Mouse (Mus musculus) Patski (cell line): ENCODE results near the gene Cyp4a32. TPM values are rescaled to one million over a fixed set of nuclear protein-coding genes. Genes with fewer than 3 reads are reported as not detected.
"Not testable (repeated sequence)": the region's sequence is repeated elsewhere in the genome, so short reads cannot be mapped to it uniquely, and the experiment has no call there.

Source experiments
- ATAC-seq: fragments of 100-300 bp; one replicate; pipeline ENCODE4 v1.8.0; 2021
- CTCF ChIA-PET: fragments of 350-600 bp; sonication (Branson Sonifier 250); formaldehyde crosslinking; loops from one replicate; lab custom pipeline; 2022; ENCODE audit warnings: inconsistent platforms; lab: Charles Lee
- POLR2A ChIA-PET: fragments of 350-600 bp; sonication (Branson Sonifier 250); formaldehyde crosslinking; loops from one replicate; lab custom pipeline; 2022; ENCODE audit warnings: antibody characterized with exemption, inconsistent platforms; lab: Charles Lee
- DNase-seq: peaks from one replicate; pipeline ENCODE4 v3.0.0-alpha.2; 2011; ENCODE audit warnings: low read depth, low spot score
- H3K27me3 ChIP-seq: fragments of 371-371 bp; one replicate; pipeline ENCODE4 v1.5.1; 2021
- CTCF ChIP-seq: fragments of 100-300 bp; IDR thresholded peaks from one replicate; pipeline ENCODE4 v1.5.1; 2021
- in situ Hi-C: fragments of 300-500 bp; cut with MboI; formaldehyde crosslinking; loops from 3 replicates; pipeline ENCODE4 v1.11.1; 2018; ENCODE audit warnings: low pct_unique_long_range_greater_than_20kb, mixed read lengths
- polyA plus RNA-seq: library from polyadenylated mRNA; unstranded; gene quantifications from one replicate; pipeline ENCODE4 v1.2.3, GENCODE M21; 2021

The Cyp4a32 gene
- polyA plus RNA-seq, 1 experiment from 2014 or later: not detected

DNA sequence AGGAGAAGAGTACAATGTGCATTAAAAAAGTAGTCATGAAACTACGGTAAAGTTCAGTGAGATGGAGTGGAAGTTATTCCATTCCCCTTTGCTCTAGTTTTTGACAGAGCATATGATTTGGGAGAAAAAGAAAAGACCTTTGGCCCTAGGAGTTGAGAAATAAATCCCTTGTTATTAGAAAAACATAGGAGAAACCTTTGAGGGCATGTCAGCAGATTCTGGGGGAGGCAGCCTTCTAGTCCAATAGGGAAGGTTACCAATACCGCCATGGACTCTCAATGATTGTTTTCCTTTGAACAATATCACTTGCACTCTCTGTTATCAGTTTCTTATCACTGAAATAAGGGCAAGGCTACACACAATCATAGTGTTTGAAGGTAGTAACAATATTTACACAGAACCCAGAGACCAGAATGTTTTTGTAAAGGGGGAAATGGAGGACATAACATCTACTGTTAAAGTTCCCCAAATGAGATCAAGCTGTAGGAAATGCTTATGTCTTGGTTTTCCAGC, 3.9 kb upstream of the Cyp4a32 start:
- ChIA-PET CTCF (no interaction called here), POLR2A (no interaction called here)
- no peak for TF ChIP-seq CTCF
- no peak for DNase-seq
- no peaks in the 10 kb centered on the region for H3K27me3 ChIP-seq
- ATAC-seq: no peak
- in situ Hi-C loops: loop anchor here (10.0 kb wide), 1 partner anchor 82 kb away; the partner anchor contains the start of gene Cyp4a10

DNA sequence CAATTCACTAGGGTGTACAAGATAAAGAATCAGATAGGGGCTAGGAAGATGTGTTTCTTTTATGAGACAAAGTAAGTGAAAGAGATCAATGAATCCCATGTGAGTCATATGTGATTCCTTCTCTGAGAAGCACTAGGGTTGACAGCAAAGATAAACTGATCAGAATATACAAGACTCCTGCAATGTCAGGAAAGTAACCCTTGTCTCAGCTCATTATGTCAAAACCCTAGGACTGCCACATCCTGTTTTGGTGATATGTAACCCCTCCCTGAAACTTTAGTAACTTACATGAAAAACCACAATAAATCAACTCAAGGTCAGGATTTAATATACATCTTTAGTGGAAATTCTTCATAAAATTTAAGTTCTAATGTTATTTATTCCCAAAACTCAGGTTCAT, 13.2 kb downstream of the Cyp4a32 start:
- no peak for TF ChIP-seq CTCF
- no peaks in the 10 kb centered on the region for H3K27me3 ChIP-seq
- ATAC-seq (no peak), DNase-seq (no peak)
- in situ Hi-C loops: no loop called here
- POLR2A ChIA-PET: no interaction called here
- CTCF ChIA-PET: no interaction called here

DNA sequence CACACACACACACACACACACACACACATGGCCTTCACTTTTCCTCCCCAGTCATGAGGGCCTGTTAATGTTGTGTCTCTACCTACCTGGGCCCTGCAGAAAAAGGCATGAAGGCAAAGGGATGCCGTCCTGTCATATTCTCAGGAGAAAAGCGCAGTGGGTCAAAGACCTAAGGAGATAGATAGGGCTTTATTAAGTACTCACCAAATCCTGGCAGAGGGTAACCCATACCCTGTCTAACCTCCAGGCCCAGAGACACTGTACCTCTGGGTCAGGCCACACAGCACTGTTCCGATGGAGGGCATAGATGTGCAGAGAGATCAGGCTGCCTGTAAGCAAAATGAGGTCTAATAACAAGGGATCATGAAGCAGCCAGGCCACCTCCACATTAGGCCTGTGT, 24.8 kb downstream of the Cyp4a32 start:
- POLR2A ChIA-PET, H3K27me3 ChIP-seq, DNase-seq, CTCF ChIA-PET, ATAC-seq, in situ Hi-C loops: not testable (repeated sequence)

DNA sequence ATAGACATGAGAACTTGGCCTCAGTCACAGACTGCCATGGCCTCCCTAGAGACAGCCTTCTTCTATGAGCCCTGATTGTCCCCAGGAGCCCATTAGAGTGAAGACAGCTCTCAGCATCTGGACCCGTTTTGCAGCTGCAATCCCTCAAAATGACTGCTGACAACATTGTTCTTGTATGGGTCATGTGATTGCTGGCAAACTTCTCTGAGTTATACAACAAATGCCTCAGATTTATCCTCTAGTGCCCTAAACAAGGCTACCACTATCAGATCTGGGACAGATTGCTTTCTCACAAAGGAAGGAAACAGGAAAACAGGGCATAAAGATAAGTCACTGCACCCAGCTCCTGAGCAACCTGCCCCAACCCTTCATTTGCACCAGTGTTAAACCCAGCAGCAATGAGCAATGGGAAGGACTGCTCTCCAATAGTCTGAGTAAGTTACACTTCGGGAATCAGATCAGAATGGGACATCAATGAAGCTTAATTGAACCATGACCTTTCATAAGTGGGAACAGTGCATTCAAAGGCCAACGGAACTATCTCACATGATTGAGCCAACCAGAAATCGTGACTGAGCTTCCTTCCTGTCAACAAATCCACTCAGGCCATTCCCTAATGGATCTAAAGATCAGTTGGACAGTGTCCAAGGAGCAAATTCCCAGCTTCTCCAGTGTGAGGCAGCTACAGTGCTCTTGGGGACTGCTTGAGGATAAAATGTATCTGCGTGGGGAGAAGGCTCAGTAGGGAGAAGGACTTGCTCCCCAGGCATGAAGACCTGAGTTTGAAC, 42.4 kb downstream of the Cyp4a32 start:
- ChIA-PET POLR2A (no interaction called here), CTCF (no interaction called here)
- DNase-seq (no peak), ATAC-seq (no peak)
- in situ Hi-C loops: no loop called here
- no peaks in the 10 kb centered on the region for H3K27me3 ChIP-seq
- TF ChIP-seq CTCF: no peak

DNA sequence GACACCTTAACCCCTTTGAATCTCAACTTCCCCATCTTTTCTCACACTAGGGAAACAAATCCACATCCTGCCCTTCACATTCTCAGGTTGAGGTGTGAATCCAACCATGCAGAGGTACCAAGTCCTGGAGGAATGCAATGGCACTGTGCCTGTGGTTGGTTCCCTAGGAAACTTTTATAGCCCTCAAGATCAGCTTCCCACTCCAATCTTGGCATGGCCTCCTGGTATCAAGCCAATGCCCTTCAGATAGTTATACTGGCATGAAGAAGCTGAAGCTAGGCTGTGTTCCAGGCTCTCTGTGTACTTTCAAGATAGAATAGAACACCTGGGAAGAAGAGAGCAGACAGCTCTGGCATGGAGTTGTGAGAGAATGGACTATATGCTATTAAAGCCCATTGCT, 44.6 kb downstream of the Cyp4a32 start:
- TF ChIP-seq CTCF: no peak
- DNase-seq (no peak), ATAC-seq (no peak)
- no peaks in the 10 kb centered on the region for H3K27me3 ChIP-seq
- ChIA-PET CTCF (no interaction called here), POLR2A (no interaction called here)
- in situ Hi-C loops: no loop called here

DNA sequence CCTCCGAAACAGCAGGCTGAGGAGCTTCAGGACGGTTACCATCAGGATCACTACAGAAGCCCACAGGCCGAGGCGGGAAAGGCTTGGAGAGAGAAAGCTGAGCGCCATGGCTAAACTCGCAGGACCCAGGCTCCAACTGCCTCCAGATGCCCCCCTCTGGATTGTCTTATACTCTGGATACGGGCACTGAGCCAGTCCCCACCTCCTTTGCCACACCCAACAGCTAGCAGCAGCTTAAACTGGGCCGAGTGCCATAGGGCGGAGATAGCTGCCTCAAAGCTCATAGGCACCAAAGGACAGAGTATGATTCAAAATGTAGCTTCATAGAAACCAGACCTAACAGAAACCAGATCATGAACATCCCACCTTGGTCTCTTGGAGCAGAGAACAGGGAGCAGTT, 46.8 kb downstream of the Cyp4a32 start, which contains the start of gene Cyp4b1:
TSS of gene Cyp4b1 (minus strand) at position 144 of the 400 bp plus-strand sequence.
- DNase-seq: no peak
- TF ChIP-seq CTCF: no peak
- no peak for ATAC-seq
- no peaks in the 10 kb centered on the region for H3K27me3 ChIP-seq
- POLR2A ChIA-PET: no interaction called here
- in situ Hi-C loops: no loop called here
- CTCF ChIA-PET: no interaction called here

DNA sequence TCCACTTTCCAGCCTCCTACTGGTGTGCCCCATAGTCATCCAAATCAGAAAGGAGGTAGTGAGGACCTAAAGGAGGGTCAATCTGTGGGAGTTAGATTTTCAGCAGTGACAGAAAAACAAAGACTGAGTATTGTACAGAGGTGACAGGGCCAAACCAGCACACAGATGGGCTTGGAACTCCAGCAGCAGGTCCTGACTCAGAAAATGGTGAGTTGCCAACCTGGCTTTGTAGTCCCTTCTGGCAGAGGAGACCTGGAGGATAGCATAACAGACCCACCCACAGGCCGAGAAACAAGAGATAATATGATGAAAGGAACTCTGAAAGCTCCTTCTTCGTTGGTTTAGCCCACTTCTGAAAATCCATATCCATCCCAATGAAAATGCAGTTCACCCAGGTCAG, 48.0 kb downstream of the Cyp4a32 start:
- DNase-seq (no peak), ATAC-seq (no peak)
- POLR2A ChIA-PET: no interaction called here
- no peaks in the 10 kb centered on the region for H3K27me3 ChIP-seq
- TF ChIP-seq CTCF: no peak
- in situ Hi-C loops: no loop called here
- CTCF ChIA-PET: no interaction called here

DNA sequence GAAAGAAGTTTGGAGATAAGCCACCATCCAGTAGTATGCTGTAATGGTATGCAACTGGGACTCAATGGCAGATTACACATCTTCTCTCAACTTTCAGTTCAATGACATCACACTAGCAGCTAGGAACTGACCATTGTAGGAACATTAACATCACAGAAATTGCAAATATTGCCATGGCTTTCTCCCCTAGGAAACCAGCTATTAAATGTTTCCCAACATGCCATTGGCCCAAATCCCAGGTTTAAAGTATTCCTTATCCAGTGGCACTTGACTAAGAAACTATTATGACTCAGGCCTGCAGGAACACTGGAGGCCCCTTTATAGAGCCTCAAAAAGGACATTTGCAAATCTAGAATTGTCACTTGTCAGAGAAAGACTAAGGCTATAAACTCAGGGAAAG, 48.6 kb downstream of the Cyp4a32 start:
- in situ Hi-C loops: no loop called here
- TF ChIP-seq CTCF: no peak
- ATAC-seq (no peak), DNase-seq (no peak)
- CTCF ChIA-PET: no interaction called here
- H3K27me3 ChIP-seq: no peaks in the 10 kb centered on the region
- POLR2A ChIA-PET: no interaction called here

DNA sequence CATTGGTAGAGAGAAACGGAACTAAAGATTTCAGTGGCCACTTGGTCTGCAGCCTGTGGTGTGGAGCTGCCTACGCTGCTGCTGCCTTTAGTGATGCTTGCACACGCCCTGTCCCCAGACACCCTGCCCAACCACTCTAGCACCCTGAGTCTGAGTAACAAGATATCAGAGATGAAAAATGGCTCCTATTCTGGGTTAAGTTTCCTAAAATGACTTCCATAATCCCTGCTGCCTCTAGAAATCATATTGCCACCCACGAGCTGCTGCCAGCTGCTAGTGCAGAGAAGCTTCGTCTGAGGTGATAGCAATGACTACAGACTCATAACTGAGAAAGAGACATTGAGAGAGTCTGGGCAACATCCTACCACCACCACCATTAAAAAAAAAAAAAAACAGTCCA, 50.1 kb downstream of the Cyp4a32 start:
- no peaks in the 10 kb centered on the region for H3K27me3 ChIP-seq
- ATAC-seq (no peak), DNase-seq (no peak)
- CTCF ChIA-PET: no interaction called here
- in situ Hi-C loops: no loop called here
- POLR2A ChIA-PET: no interaction called here
- TF ChIP-seq CTCF: no peak

DNA sequence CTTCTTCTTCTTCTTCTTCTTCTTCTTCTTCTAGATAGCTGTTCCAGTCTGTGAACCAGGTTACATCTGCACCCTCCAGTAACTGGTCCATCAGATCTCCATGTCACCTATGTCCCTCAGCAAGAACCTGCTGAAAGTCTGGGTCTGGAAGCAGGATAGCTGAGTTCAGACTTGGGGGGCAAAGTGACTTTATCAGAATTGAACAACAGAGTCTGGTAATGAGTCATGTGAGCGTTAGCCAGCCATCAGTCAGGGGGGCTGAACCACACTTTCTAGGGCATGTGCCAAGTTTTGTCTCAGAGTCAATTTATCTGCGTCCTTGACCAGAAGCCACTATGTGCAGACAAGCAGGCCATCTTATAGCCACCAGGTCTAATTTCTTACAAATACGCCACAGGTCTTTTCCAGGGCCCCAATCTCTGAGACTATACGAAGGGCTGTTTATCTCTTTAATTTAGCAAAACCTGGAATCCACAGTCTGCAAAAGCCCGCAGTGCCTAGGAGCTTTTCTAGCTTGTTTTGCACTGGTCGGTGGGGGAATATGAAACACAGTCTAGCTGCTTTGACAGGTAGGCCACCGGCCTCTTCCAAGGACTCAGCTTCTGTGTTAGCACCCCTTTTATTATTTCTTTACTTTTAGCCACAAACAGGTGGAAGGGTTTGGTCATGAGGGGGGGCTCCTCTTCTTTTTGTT, 55.2 kb downstream of the Cyp4a32 start:
- POLR2A ChIA-PET, ATAC-seq, DNase-seq, H3K27me3 ChIP-seq, CTCF ChIA-PET, in situ Hi-C loops: not testable (repeated sequence)

DNA sequence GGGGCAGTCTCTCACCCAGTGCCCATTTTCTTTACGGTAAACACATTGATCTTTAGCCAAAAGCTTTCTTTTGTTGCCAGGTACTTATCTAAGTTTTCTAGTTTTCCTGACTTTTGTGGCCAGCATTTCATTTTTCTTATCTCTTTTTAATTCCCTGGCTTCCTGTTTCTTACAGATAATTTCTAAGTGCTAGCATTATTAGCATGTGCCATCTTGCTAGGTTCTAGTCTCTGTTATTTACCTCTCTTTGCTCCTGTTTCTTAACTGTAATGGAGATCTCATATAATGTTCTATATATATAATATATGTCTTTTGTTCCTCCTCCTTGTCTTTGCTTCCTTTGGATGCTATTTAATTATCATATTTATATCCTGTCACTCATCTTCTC, 55.8 kb downstream of the Cyp4a32 start:
- H3K27me3 ChIP-seq, POLR2A ChIA-PET, ATAC-seq, in situ Hi-C loops, DNase-seq, CTCF ChIA-PET: not testable (repeated sequence)
